Mouse (Mus musculus): ENCODE measurements around the gene Icam1. TPM values are rescaled to one million over a fixed set of nuclear protein-coding genes. Genes with fewer than 3 reads are reported as not detected.
"Not testable (repeated sequence)": the region's sequence is repeated elsewhere in the genome, so short reads cannot be mapped to it uniquely, and the experiment has no call there.

The Icam1 gene
- total RNA-seq, 2 experiments from 2014 or later: 2.6 to 2.8 TPM

GRCm38 (mm10) chr9:21000811-21001210 lies 15.0 kb upstream of the Icam1 start:
- DNase-seq (ENCODE audit: low spot score in 2 of 2): no peak
- Histone ChIP-seq H3K27ac (no peak overlapping the region), H3K4me3 (no peak overlapping the region)
- peak; percentile 59 for TF ChIP-seq CTCF (conservative IDR thresholded peaks at IDR 0.05)

- TF ChIP-seq CTCF (conservative IDR thresholded peaks at IDR 0.05): no peak
- DNase-seq (ENCODE audit: low spot score in 2 of 2): no peak
- Histone ChIP-seq H3K4me3 (peak overlapping the region; percentile 74; the same call in 1 of the 2 replicates), H3K27ac (no peak overlapping the region; the same call in 1 of the 2 replicates)
Measured at GRCm38 (mm10) chr9:21001651-21002200, 14.1 kb upstream of the Icam1 start.

- DNase-seq (ENCODE audit: low spot score in 2 of 2): no peak
- peak overlapping the region; percentile 94 for H3K27ac ChIP-seq
- TF ChIP-seq CTCF (conservative IDR thresholded peaks at IDR 0.05): no peak
- peak overlapping the region; percentile 74 for H3K4me3 ChIP-seq
Measured at GRCm38 (mm10) chr9:21002270-21002626, 13.5 kb upstream of the Icam1 start.

GRCm38 (mm10) chr9:21002627-21003551 lies 12.9 kb upstream of the Icam1 start, which contains the start of gene Mrpl4:
Mrpl4 (plus strand) TSS chr9:21002738.
- Histone ChIP-seq H3K27ac (peak within 1 kb of the TSS; percentile 94), H3K4me3 (peak within 1 kb of the TSS; percentile 74)
- peak; percentile 88 to 94 for DNase-seq (ENCODE audit: low spot score in 2 of 2)
- peak; percentile 16; the same call in 1 of the 2 replicates for TF ChIP-seq CTCF (conservative IDR thresholded peaks at IDR 0.05)

GRCm38 (mm10) chr9:21007313-21007952 lies 8.4 kb upstream of the Icam1 start:
- no peak for DNase-seq (ENCODE audit: low spot score in 2 of 2)
- TF ChIP-seq CTCF (conservative IDR thresholded peaks at IDR 0.05): no peak
- H3K4me3 ChIP-seq: no peak overlapping the region
- no peak overlapping the region for H3K27ac ChIP-seq

- TF ChIP-seq CTCF (conservative IDR thresholded peaks at IDR 0.05): peak; percentile 61
- Histone ChIP-seq H3K4me3 (no peak overlapping the region), H3K27ac (no peak overlapping the region)
- DNase-seq (ENCODE audit: low spot score in 2 of 2): no peak
Measured at GRCm38 (mm10) chr9:21008007-21008406, 7.8 kb upstream of the Icam1 start.

- DNase-seq (ENCODE audit: low spot score in 2 of 2): no peak
- no peak for TF ChIP-seq CTCF (conservative IDR thresholded peaks at IDR 0.05)
- Histone ChIP-seq H3K27ac (no peak overlapping the region), H3K4me3 (no peak overlapping the region)
Measured at GRCm38 (mm10) chr9:21010362-21010761, 5.4 kb upstream of the Icam1 start.

GRCm38 (mm10) chr9:21010939-21011541 lies 4.7 kb upstream of the Icam1 start:
- not testable (repeated sequence) for H3K4me3 ChIP-seq; DNase-seq (ENCODE audit: low spot score in 2 of 2); H3K27ac ChIP-seq
- peak; percentile 19; the same call in 1 of the 2 replicates for TF ChIP-seq CTCF (conservative IDR thresholded peaks at IDR 0.05)

GRCm38 (mm10) chr9:21011846-21012312 lies 3.9 kb upstream of the Icam1 start:
- DNase-seq (ENCODE audit: low spot score in 2 of 2): no peak
- Histone ChIP-seq H3K27ac (peak overlapping the region; percentile 46; the same call in 1 of the 2 replicates), H3K4me3 (no peak overlapping the region)
- TF ChIP-seq CTCF (conservative IDR thresholded peaks at IDR 0.05): no peak

GRCm38 (mm10) chr9:21012368-21012767 lies 3.4 kb upstream of the Icam1 start:
- DNase-seq (ENCODE audit: low spot score in 2 of 2): no peak
- TF ChIP-seq CTCF (conservative IDR thresholded peaks at IDR 0.05): peak; percentile 38
- Histone ChIP-seq H3K27ac (peak overlapping the region; percentile 46; the same call in 1 of the 2 replicates), H3K4me3 (no peak overlapping the region)

- no peak for DNase-seq (ENCODE audit: low spot score in 2 of 2)
- no peak for TF ChIP-seq CTCF (conservative IDR thresholded peaks at IDR 0.05)
- H3K4me3 ChIP-seq: peak overlapping the region; percentile 46
- peak overlapping the region; percentile 51; the same call in 1 of the 2 replicates for H3K27ac ChIP-seq
Measured at GRCm38 (mm10) chr9:21014691-21015570, 854 bp upstream of the Icam1 start.
